Mouse (Mus musculus) forebrain, embryonic 14.5 days (tissue): ENCODE measurements around the gene Sept5. TPM values are rescaled to one million over a fixed set of nuclear protein-coding genes. Genes with fewer than 3 reads are reported as not detected.

ENCODE experiments used
- ATAC-seq: fragments of 200-750 bp; cut with Nextera tagmentation; 2 replicates; pipeline ENCODE4 v1.8.0; 2017; ENCODE audit warnings: mild to moderate bottlenecking, moderate library complexity
- DNase-seq: peaks from one replicate; pipeline ENCODE4 v3.0.0-alpha.2; 2015; ENCODE audit warnings: low spot score
- H3K27ac ChIP-seq: fragments of 300-500 bp; sonication (generic); 2 replicates; pipeline ENCODE4 v1.5.1; 2014; ENCODE audit warnings: low read depth, mild to moderate bottlenecking, control low read depth, low read length, moderate library complexity
- H3K27me3 ChIP-seq: fragments of 300-500 bp; sonication (generic); replicated peaks from 2 replicates; pipeline ENCODE4 v1.6.1; 2014; ENCODE audit warnings: low read length, control low read depth, mixed read lengths; ENCODE audit not compliant: control insufficient read depth, insufficient read depth
- H3K36me3 ChIP-seq: fragments of 300-500 bp; sonication (generic); 2 replicates; pipeline ENCODE4 v1.6.1; 2014; ENCODE audit warnings: low read length, control low read depth; ENCODE audit not compliant: control insufficient read depth, insufficient read depth
- H3K4me1 ChIP-seq: fragments of 300-500 bp; sonication (generic); 2 replicates; pipeline ENCODE4 v1.6.1; 2014; ENCODE audit warnings: antibody characterized with exemption, low read length, control low read depth; ENCODE audit not compliant: control insufficient read depth, insufficient read depth
- H3K4me2 ChIP-seq: fragments of 300-500 bp; sonication (generic); 2 replicates; pipeline ENCODE4 v1.6.1; 2014; ENCODE audit warnings: mild to moderate bottlenecking, control low read depth, low read length
- H3K4me3 ChIP-seq: fragments of 300-500 bp; sonication (generic); 2 replicates; pipeline ENCODE4 v1.5.1; 2014; ENCODE audit warnings: low read depth, low read length, control low read depth
- H3K9ac ChIP-seq: fragments of 300-500 bp; sonication (generic); 2 replicates; pipeline ENCODE4 v1.6.1; 2014; ENCODE audit warnings: mild to moderate bottlenecking, low read length, control low read depth, moderate library complexity
- H3K9me3 ChIP-seq: fragments of 300-500 bp; sonication (generic); replicated peaks from 2 replicates; pipeline ENCODE4 v1.6.1; 2016; ENCODE audit warnings: low read length, control low read depth, mixed read lengths; ENCODE audit not compliant: control insufficient read depth
- WGBS: fragments of 180-500 bp; shearing (Covaris S2); extraction: QIAGEN DNeasy Blood & Tissue Kit; methylation state at CpG from one replicate; pipeline ENCODE4 v1.1.7; 2014; 5-methylcytosine and 5-hydroxymethylcytosine counted together
- polyA plus RNA-seq: library from polyadenylated mRNA; unstranded; fragments of >200 nt; fragmentation: Nextera tagmentation; extraction: Ambion mirVana; gene quantifications from 2 replicates; pipeline ENCODE4 v1.2.1, GENCODE M21; 2014

The Sept5 gene
- polyA plus RNA-seq, 1 experiment from 2014 or later, result 138 TPM

DNA sequence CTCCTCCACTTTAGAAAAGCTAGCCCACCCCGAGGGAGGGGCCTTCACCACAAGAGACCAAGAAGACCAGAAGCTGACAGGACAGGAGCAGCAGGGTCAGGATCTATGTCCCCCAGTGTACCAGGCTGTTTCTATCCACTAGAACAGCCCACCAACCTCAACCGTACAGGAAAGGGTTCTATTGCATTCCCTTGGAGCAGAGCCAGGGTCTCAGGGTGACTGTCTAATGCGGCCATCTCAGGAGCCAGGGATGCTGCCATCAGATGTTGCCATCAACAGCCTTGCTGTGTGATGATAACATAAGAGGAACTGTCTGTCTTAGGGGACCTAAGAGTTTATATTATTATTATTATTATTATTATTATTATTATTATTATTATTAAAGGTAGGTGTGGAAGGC, 52.7 kb downstream of the Sept5 start:
- no peak for DNase-seq
- no peaks in the 10 kb centered on the region for H3K9me3 ChIP-seq
- H3K4me3 ChIP-seq, result no peak overlapping the region
- no peak overlapping the region for H3K9ac ChIP-seq
- H3K27ac ChIP-seq, result no peak overlapping the region
- 21% methylated on average over 3 of the region's 3 CpGs for WGBS
- no peak for ATAC-seq
- H3K4me2 ChIP-seq, result no peak overlapping the region
- peaks cover 38% of the 10 kb centered on the region for H3K27me3 ChIP-seq
- H3K4me1 ChIP-seq, result no peaks in the 10 kb centered on the region
- H3K36me3 ChIP-seq, result no peaks in the 10 kb centered on the region

DNA sequence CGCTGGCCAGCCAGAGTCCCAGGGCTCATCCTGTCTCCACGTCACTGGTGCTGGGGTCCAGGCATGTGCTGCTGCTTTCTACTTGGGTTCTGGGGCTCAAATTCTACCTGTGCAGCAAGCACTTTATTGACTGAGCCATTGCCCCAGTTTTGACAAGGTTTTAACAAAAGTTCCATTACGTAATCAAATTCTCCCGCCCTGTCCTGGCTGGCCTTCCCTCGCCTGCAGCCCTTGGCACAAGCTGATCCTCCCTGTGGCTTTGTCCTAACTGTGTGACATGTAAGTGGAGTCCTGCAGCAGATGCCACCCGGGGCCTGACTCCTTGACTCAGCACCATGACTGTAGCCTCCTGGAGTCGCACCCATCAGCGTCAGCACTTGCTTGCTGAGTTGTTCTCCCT, 55.6 kb downstream of the Sept5 start:
- Histone ChIP-seq H3K4me2 (no peak overlapping the region), H3K9me3 (no peaks in the 10 kb centered on the region), H3K27me3 (peaks cover 11% of the 10 kb centered on the region), H3K9ac (no peak overlapping the region), H3K4me1 (no peaks in the 10 kb centered on the region), H3K4me3 (no peak overlapping the region), H3K27ac (no peak overlapping the region), H3K36me3 (no peaks in the 10 kb centered on the region)
- WGBS, result 73% methylated on average over 8 of the region's 8 CpGs
- DNase-seq (no peak), ATAC-seq (no peak)

Other genes starting within 250 kb of the Sept5 start
- gene Txnrd2, start 203.6 kb downstream of the Sept5 start, polyA plus RNA-seq, result 22.0 and 23.5 TPM in 2 replicates
- 54.6 and 71.9 TPM in 2 replicates for gene Comt, start 203.1 kb downstream of the Sept5 start, polyA plus RNA-seq
- 16.2 and 19.1 TPM in 2 replicates for gene Gnb1l, start 131.2 kb downstream of the Sept5 start, polyA plus RNA-seq
- gene Rtl10, start 131.1 kb downstream of the Sept5 start, polyA plus RNA-seq, result 2.8 and 3.0 TPM in 2 replicates
- 0.48 and 0.64 TPM in 2 replicates for gene Tbx1, start 39.3 kb downstream of the Sept5 start, polyA plus RNA-seq
- 9.6 and 10.3 TPM in 2 replicates for gene Gp1bb, start 7.6 kb downstream of the Sept5 start, polyA plus RNA-seq
- 5.7 and 8.2 TPM in 2 replicates for gene Gm49601, start 3.5 kb downstream of the Sept5 start, polyA plus RNA-seq
- 92.0 and 98.2 TPM in 2 replicates for gene Cldn5, start 146.9 kb upstream of the Sept5 start, polyA plus RNA-seq
- 69.1 and 69.5 TPM in 2 replicates for gene Ufd1, start 181.8 kb upstream of the Sept5 start, polyA plus RNA-seq
- 30.3 and 34.1 TPM in 2 replicates for gene Cdc45, start 182.0 kb upstream of the Sept5 start, polyA plus RNA-seq
- gene 2510002D24Rik, start 206.6 kb upstream of the Sept5 start, polyA plus RNA-seq, result 11.2 and 15.9 TPM in 2 replicates
- gene Gm28539, start 206.6 kb upstream of the Sept5 start, polyA plus RNA-seq, result not detected in 2 replicates
- 54.0 and 56.7 TPM in 2 replicates for gene Mrpl40, start 246.9 kb upstream of the Sept5 start, polyA plus RNA-seq
- 20.2 and 21.3 TPM in 2 replicates for gene Hira, start 247.1 kb upstream of the Sept5 start, polyA plus RNA-seq